Mouse (Mus musculus): Measurements from ENCODE around the gene Apod.
A peak's percentile ranks its signal among the peaks of the same experiment; 100 is the strongest.

Apod gene

DNA sequence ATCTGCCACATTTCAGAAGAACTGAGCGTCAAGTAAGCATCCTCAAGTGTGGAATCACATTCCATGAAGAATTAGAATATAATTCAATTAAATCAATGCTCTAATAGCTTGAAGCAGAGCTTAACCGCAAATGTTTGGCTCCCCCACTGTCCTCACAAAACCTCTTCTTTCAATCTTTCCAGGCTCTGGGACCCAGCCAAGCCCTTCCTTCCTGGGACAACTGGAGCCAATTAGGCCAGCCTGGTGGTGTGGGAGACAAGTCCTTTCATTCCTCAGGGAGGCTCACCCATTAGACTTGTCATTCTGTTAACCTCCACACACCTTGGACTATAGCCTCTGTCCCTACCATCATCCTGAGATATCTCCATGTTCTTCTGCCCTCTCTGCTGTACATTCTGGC lies 32.6 kb downstream of the Apod start:
- DNase-seq (ENCODE audit: low spot score in 2 of 2): no peak

DNA sequence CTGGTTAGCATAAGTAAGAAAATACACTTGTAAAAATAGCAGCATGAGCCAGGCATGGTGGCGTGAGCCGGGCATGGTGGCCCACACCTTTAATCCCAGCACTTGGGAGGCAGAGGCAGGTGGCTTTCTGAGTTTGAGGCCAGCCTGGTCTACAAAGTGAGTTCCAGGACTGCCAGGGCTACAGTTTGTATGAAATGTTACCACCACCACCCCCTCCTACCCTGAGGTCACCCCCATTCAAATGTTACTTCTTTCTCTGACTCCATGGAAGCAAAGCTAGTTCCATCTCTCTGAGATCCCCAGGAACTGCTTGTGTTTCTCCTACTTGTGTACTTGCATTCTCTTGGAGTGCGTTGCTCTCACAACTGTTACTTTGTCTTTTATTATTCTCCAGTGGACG lies 34.4 kb downstream of the Apod start:
- no peak for DNase-seq (ENCODE audit: low spot score in 2 of 2)

DNA sequence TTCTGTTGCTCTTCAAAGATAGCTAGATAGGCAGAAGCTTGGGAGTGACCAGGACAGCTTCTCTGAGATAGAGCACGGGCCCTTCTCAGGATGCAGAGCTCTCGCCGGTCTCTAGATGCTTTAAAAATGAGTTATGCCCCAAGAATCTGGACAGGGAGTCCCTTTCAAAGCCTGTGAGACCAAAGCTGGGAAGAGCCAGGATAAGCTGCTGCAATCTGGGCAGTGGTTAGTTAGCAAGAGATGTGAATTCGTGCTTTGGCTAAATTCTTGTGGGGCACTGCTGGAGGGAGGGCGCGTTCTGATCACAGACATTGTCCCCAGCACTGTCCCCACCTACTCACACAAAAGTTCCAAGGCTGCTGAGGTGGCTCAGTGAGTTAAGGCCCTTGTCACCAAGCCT lies 36.0 kb downstream of the Apod start:
- no peak for DNase-seq (ENCODE audit: low spot score in 2 of 2)

DNA sequence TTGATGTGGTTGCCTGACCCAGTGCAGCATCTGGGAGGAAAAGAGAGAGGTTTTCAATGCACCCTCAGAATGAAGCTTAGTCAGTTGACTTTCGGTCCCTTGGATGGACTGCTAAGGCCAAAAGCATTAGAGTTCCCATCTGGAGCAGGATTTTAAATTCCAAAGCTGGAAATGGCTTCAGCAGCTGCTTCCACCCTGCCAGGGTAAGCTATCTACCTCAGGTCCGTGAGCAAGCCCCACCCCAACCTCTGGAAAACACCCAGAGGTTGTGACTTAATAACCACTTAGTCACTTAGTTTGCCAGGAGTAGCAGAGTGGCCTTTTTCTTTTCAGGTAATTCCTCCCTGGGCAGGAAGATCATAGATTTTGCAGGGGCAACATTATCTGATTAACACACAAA lies 36.5 kb downstream of the Apod start:
- DNase-seq (ENCODE audit: low spot score in 2 of 2): no peak

DNA sequence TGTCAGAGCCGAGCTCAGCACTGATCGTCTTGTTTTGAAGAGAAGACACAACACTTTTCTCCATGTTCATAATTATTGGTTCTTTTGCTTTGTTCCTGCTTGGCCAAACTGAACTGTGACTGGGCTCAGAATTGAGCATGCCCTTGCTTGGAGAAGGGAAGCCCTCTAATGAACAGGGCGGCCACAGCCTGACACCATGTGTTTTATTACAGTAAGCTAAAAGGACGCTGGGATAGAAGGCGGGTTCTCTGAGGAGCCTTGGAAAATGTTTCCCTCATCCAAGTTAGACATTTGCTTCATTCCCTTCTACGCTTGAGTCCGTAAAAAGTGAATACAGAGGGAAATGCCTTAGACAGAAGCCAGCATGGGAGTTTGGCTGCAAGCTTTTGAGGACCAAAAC lies 37.6 kb downstream of the Apod start:
- no peak for DNase-seq (ENCODE audit: low spot score in 2 of 2)

DNA sequence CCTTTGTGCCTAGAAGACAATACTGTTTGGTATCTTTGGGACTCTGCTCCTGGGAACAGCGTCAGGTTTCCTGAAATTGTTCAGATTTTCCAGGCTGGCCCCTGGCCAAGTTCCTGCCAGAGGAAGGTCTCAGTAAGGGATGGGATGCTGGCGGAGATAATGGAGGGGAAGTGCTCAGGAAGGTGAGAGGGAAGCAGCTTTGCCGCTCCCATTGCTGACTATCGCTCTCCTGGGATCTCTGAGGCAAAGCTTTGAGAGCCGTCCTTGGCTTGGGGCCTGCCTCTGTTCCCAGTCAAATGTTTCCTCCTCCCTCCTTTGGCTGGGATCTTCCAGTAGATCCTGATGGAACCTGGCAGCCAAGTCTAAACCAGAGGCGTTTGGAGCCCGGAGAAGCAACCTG lies 38.1 kb downstream of the Apod start:
- DNase-seq (ENCODE audit: low spot score in 2 of 2): peak in 1 of 2 experiments; percentile 47

DNA sequence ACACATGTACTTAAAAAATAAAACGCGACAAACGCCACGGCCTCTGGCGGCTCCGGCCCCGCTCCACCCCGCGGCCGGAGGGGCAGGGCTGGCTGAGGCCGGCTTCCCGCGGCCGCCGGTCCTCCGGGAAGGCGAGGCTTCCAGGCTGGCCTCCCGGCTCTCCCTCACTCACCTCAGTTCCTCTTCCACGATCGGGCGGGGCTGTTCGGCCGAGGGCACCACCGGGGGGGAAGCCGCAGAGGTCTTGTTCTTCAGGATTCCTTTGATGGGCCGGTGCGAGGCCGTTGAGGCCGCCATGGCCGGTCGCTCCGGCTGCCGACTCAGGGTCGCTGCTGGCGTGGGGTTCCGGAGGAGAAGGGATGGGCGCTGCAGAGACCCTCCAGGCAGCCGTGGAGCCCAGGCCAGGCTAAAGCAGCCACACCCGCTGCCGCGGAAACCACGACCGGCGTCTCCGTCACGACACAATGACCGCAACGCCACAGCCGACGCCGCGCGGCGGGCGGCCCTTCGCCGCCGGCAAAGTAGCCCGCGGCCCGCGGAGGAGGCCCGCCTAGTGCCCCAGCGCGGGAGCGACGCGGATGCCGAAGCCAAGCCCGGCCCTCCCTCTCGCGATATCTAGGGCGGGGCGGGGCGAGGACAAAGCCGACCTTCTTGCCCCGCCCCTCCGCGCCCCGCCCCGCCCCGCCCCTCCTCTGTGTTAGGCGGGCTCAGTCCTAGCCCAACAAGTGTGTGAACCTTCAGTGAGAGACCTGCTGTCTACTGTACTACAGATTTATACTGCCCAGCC lies 39.7 kb downstream of the Apod start, which contains the start of gene Ppp1r2:
Gene Ppp1r2 (minus strand): TSS at position 604 of the 787 bp plus-strand sequence.
- peak; percentile 84 to 86 for DNase-seq (ENCODE audit: low spot score in 2 of 2)

DNA sequence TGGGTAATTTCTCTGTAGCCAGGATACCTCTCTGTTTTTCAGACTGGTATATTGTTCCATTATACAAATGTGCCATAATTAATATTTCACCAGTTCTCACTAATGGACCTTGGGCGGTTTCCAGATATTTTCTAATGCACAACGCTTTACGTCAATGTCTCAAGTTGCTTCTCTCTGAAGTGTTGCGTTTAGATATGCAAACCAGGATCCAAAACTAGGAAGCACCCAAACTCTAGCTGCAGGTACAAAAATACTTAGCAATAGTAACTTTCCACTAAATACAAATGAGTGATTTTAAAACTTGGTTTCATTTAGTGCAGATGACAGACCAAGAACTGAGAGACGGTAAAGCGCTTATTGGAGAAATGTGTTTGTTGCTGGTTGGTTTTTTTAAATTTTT lies 40.5 kb downstream of the Apod start:
- no peak for DNase-seq (ENCODE audit: low spot score in 2 of 2)

DNA sequence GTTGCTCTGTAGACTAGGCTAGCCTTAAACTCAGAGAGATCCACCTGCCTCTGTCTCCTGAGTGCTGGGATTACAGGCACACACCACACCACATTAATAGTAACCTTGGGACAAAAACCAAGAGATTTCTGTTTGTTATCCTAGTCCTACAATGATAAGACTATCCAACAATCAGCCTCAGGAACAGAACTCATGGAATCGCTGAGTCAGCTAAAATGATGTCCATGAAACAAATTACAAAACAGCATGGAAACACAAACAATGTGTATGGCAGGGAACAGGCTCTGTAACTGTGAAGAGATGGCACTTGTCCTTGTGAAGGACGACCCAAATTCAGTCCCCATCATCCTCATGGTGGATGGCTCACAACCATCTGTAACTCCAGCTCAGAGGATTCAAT lies 47.9 kb downstream of the Apod start:
- no peak for DNase-seq (ENCODE audit: low spot score in 2 of 2)

DNA sequence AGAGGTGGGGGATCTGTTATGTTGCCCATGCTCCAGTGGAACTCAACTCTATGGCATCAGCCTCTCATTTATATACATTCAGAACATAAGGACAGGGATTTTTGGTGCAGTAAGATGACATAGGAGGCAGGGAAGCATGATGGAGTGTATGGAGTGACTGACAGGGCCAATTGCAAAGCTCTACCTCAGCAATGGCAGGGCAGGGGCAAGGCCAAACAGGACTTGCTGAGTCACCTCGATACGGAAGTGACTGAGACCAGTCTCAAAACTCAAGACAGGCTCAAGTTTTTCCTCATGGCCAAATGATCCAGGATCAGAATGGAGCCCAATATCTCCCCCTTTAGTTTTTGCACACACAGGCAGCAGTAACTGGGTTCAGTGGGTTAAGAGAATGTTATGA lies 58.5 kb downstream of the Apod start:
- no peak for DNase-seq (ENCODE audit: low spot score in 2 of 2)

DNA sequence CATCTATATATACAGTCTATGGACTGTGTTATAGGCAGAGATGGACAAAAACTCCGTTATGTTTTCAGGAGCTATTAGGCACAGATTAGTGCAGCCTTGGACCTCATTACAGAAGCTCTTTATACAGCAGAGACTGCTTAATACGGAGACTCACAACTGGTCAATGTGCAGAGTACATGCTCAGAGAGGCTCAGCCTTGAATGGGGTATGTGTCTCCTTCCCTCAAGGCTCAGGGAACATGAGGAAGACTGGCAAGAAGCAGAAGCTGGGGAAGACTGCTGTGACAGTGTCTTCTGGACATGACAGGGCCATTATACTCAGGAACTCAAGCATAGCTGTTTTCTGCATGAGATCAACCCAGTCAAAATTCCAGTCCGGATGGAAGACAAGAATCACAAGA lies 58.9 kb downstream of the Apod start:
- no peak for DNase-seq (ENCODE audit: low spot score in 2 of 2)

DNA sequence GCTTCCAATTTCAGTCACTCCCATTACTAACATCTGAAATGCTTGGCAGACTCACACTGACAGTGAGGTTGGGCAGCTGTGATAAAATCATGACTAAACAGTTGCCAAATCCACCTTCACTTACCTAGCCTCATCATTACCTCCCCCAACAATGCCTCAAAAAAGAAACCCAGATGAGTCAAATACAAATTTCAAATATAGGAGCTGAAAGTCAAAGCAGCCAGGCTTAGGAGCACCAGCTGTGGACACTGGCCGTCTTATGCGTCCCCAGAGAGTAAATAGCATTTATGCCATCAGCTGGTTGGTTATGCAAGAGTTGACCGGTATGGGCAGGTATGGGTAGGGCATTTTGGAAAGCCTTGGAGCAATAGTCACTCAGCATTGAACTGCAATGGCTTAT lies 65.2 kb downstream of the Apod start:
- no peak for DNase-seq (ENCODE audit: low spot score in 2 of 2)

DNA sequence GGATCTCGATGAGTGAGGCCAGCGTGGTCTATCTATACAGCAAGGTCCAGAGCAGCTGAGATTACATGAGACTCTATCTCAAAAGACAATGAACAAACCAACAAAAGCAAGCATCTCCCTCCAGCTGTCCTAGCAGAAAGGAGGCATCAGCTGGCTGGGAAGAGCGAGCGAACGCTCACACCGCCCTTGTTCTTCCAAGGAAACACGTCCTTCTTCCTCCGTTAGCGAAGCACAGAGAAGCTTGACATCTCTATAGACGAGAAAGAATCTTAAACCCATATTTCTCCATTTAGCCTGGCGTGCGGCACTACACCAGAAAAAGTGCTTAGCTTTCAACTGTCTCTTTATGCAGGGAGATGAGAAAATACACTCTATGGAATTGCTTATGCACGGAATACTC lies 65.9 kb downstream of the Apod start:
- DNase-seq (ENCODE audit: low spot score in 2 of 2): no peak

DNA sequence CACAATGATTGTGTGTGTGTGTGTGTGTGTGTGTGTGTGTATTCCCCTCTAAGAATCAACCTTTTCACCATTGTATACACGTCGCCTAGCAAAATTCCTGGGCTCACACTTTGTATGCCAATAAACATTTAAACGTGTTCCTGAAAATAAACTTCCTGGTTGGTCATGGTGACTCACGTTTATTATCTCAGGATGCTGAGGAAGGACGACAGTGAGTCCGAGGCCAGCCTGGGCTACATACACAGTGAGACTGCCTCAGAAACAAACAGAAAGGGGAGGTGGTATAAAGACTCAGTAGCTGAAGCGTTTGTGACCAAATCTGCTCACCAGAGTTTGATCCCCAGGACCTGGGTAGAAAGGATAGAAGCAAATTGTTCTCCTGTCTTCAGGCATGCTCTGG lies 67.2 kb downstream of the Apod start:
- DNase-seq (ENCODE audit: low spot score in 2 of 2): no peak

Measured in urinary bladder, adult 18-20 months (tissue).